Mouse (Mus musculus) kidney, embryonic 16.5 days (tissue): Measurements from ENCODE around the gene Slamf7. TPM values are rescaled to one million over a fixed set of nuclear protein-coding genes. Genes with fewer than 3 reads are reported as not detected.

Experiments
- ATAC-seq: fragments of 200-750 bp; cut with Nextera tagmentation; 2 replicates; pipeline ENCODE4 v1.8.0; 2017; ENCODE audit warnings: moderate TSS enrichment; ENCODE audit not compliant: low FRiP score, low TSS enrichment
- H3K27ac ChIP-seq: fragments of 300-500 bp; sonication (generic); 2 replicates; pipeline ENCODE4 v1.5.1; 2014; ENCODE audit warnings: low read length
- H3K27me3 ChIP-seq: fragments of 300-500 bp; sonication (generic); 2 replicates; pipeline ENCODE4 v1.6.1; 2014; ENCODE audit warnings: low read length, control low read depth, mixed read lengths; ENCODE audit not compliant: insufficient read depth
- H3K36me3 ChIP-seq: fragments of 300-500 bp; sonication (generic); 2 replicates; pipeline ENCODE4 v1.6.1; 2014; ENCODE audit warnings: low read length, control low read depth, mixed read lengths; ENCODE audit not compliant: insufficient read depth
- H3K4me1 ChIP-seq: fragments of 300-500 bp; sonication (generic); 2 replicates; pipeline ENCODE4 v1.6.1; 2014; ENCODE audit warnings: low read length, control low read depth, mixed read lengths; ENCODE audit not compliant: insufficient read depth
- H3K4me2 ChIP-seq: fragments of 300-500 bp; sonication (generic); replicated peaks from 2 replicates; pipeline ENCODE4 v1.6.1; 2014; ENCODE audit warnings: low read depth, low read length
- H3K4me3 ChIP-seq: fragments of 300-500 bp; sonication (generic); 2 replicates; pipeline ENCODE4 v1.5.1; 2014; ENCODE audit warnings: mild to moderate bottlenecking, low read length
- H3K9ac ChIP-seq: fragments of 300-500 bp; sonication (generic); replicated peaks from 2 replicates; pipeline ENCODE4 v1.6.1; 2014; ENCODE audit warnings: low read length
- H3K9me3 ChIP-seq: fragments of 300-500 bp; sonication (generic); 2 replicates; pipeline ENCODE4 v1.6.1; 2016; ENCODE audit warnings: low read length, control low read depth
- WGBS: fragments of 180-500 bp; shearing (Covaris S2); extraction: QIAGEN DNeasy Blood & Tissue Kit; methylation state at CpG from one replicate; pipeline ENCODE4 v1.1.7; 2014; 5-methylcytosine and 5-hydroxymethylcytosine counted together
- polyA plus RNA-seq: library from polyadenylated mRNA; unstranded; fragments of >200 nt; fragmentation: Nextera tagmentation; extraction: Ambion mirVana; gene quantifications from 2 replicates; pipeline ENCODE4 v1.2.1, GENCODE M21; 2015

Slamf7 gene
- polyA plus RNA-seq, 1 experiment from 2014 or later = not detected

- no peak overlapping the region for H3K4me3 ChIP-seq
- no peak overlapping the region for H3K9ac ChIP-seq
- no peak for ATAC-seq
- H3K9me3 ChIP-seq = no peaks in the 10 kb centered on the region; the same call in 1 of the 2 replicates
- H3K4me2 ChIP-seq = no peak overlapping the region
- H3K27me3 ChIP-seq = no peaks in the 10 kb centered on the region
- no peaks in the 10 kb centered on the region for H3K36me3 ChIP-seq
- WGBS = 83% methylated on average over 3 of the region's 3 CpGs
- no peak overlapping the region for H3K27ac ChIP-seq
- H3K4me1 ChIP-seq = no peaks in the 10 kb centered on the region
Measured at GRCm38 (mm10) chr1:171619645-171620044, 33.2 kb downstream of the Slamf7 start.

- H3K4me2 ChIP-seq = no peak overlapping the region
- H3K27ac ChIP-seq = no peak overlapping the region
- H3K27me3 ChIP-seq = no peaks in the 10 kb centered on the region
- ATAC-seq = no peak
- H3K9me3 ChIP-seq = no peaks in the 10 kb centered on the region; the same call in 1 of the 2 replicates
- H3K4me1 ChIP-seq = no peaks in the 10 kb centered on the region
- WGBS = 86% methylated on average over 8 of the region's 8 CpGs
- H3K9ac ChIP-seq = no peak overlapping the region
- no peaks in the 10 kb centered on the region for H3K36me3 ChIP-seq
- no peak overlapping the region for H3K4me3 ChIP-seq
Measured at GRCm38 (mm10) chr1:171619001-171619400, 33.8 kb downstream of the Slamf7 start.

- Histone ChIP-seq H3K9me3 (no peaks in the 10 kb centered on the region), H3K27ac (no peak overlapping the region), H3K27me3 (no peaks in the 10 kb centered on the region), H3K36me3 (no peaks in the 10 kb centered on the region), H3K4me3 (no peak overlapping the region), H3K4me2 (no peak overlapping the region), H3K9ac (no peak overlapping the region), H3K4me1 (no peaks in the 10 kb centered on the region)
- WGBS = 68% methylated on average over 11 of the region's 11 CpGs
- ATAC-seq = no peak
Measured at GRCm38 (mm10) chr1:171616881-171617515, 35.8 kb downstream of the Slamf7 start.

- H3K9me3 ChIP-seq = no peaks in the 10 kb centered on the region
- no peak overlapping the region for H3K9ac ChIP-seq
- no peaks in the 10 kb centered on the region for H3K4me1 ChIP-seq
- WGBS = 37% methylated on average over 2 of the region's 2 CpGs
- no peak overlapping the region for H3K4me2 ChIP-seq
- H3K27me3 ChIP-seq = no peaks in the 10 kb centered on the region
- H3K4me3 ChIP-seq = no peak overlapping the region
- H3K36me3 ChIP-seq = no peaks in the 10 kb centered on the region
- ATAC-seq = no peak
- no peak overlapping the region for H3K27ac ChIP-seq
Measured at GRCm38 (mm10) chr1:171613962-171614361, 38.9 kb downstream of the Slamf7 start.

- H3K27ac ChIP-seq = no peak overlapping the region
- ATAC-seq = no peak
- no peak overlapping the region for H3K4me3 ChIP-seq
- H3K9ac ChIP-seq = no peak overlapping the region
- H3K9me3 ChIP-seq = no peaks in the 10 kb centered on the region
- H3K4me2 ChIP-seq = no peak overlapping the region
- no peaks in the 10 kb centered on the region for H3K4me1 ChIP-seq
- WGBS = 32% methylated on average over 1 of the region's 1 CpGs
- H3K36me3 ChIP-seq = no peaks in the 10 kb centered on the region
- no peaks in the 10 kb centered on the region for H3K27me3 ChIP-seq
Measured at GRCm38 (mm10) chr1:171610781-171611180, 42.1 kb downstream of the Slamf7 start.

GRCm38 (mm10) chr1:171610026-171610425, 42.8 kb downstream of the Slamf7 start:
- H3K9ac ChIP-seq = no peak overlapping the region
- H3K9me3 ChIP-seq = no peaks in the 10 kb centered on the region
- H3K4me2 ChIP-seq = no peak overlapping the region
- H3K36me3 ChIP-seq = no peaks in the 10 kb centered on the region
- 96% methylated on average over 2 of the region's 2 CpGs for WGBS
- no peak for ATAC-seq
- no peaks in the 10 kb centered on the region for H3K27me3 ChIP-seq
- H3K27ac ChIP-seq = no peak overlapping the region
- no peaks in the 10 kb centered on the region for H3K4me1 ChIP-seq
- H3K4me3 ChIP-seq = no peak overlapping the region

GRCm38 (mm10) chr1:171607176-171607575, 45.7 kb downstream of the Slamf7 start, which contains the start of gene Ly9:
TSS of gene Ly9 (minus strand) at chr1:171607410.
- H3K4me3 ChIP-seq = no peak within 1 kb of the TSS
- no peaks in the 10 kb centered on the region for H3K4me1 ChIP-seq
- 85% methylated on average over 9 of the region's 9 CpGs for WGBS
- ATAC-seq = no peak
- no peaks in the 10 kb centered on the region for H3K27me3 ChIP-seq
- no peaks in the 10 kb centered on the region for H3K9me3 ChIP-seq
- H3K27ac ChIP-seq = no peak within 1 kb of the TSS
- H3K36me3 ChIP-seq = no peaks in the 10 kb centered on the region
- H3K4me2 ChIP-seq = no peak within 1 kb of the TSS
- H3K9ac ChIP-seq = no peak within 1 kb of the TSS

GRCm38 (mm10) chr1:171606656-171607055, 46.2 kb downstream of the Slamf7 start:
- no peak for ATAC-seq
- Histone ChIP-seq H3K27ac (no peak overlapping the region), H3K27me3 (no peaks in the 10 kb centered on the region), H3K4me2 (no peak overlapping the region), H3K36me3 (no peaks in the 10 kb centered on the region), H3K4me3 (no peak overlapping the region), H3K4me1 (no peaks in the 10 kb centered on the region), H3K9ac (no peak overlapping the region), H3K9me3 (no peaks in the 10 kb centered on the region)
- 72% methylated on average over 3 of the region's 3 CpGs for WGBS

GRCm38 (mm10) chr1:171604686-171605085, 48.1 kb downstream of the Slamf7 start:
- Histone ChIP-seq H3K4me3 (no peak overlapping the region), H3K9ac (no peak overlapping the region), H3K9me3 (no peaks in the 10 kb centered on the region), H3K4me1 (no peaks in the 10 kb centered on the region), H3K27me3 (no peaks in the 10 kb centered on the region), H3K27ac (no peak overlapping the region), H3K4me2 (no peak overlapping the region), H3K36me3 (no peaks in the 10 kb centered on the region)
- WGBS = 84% methylated on average over 3 of the region's 3 CpGs
- ATAC-seq = no peak

- 78% methylated on average over 2 of the region's 2 CpGs for WGBS
- no peaks in the 10 kb centered on the region for H3K27me3 ChIP-seq
- no peak overlapping the region for H3K4me2 ChIP-seq
- no peak overlapping the region for H3K4me3 ChIP-seq
- no peaks in the 10 kb centered on the region for H3K4me1 ChIP-seq
- H3K9ac ChIP-seq = no peak overlapping the region
- H3K9me3 ChIP-seq = no peaks in the 10 kb centered on the region
- no peak for ATAC-seq
- H3K27ac ChIP-seq = no peak overlapping the region
- no peaks in the 10 kb centered on the region for H3K36me3 ChIP-seq
Measured at GRCm38 (mm10) chr1:171584584-171584983, 68.3 kb downstream of the Slamf7 start.
